Mouse (Mus musculus): Measurements from ENCODE around the gene Cryba1.
A peak's percentile ranks its signal among the peaks of the same experiment; 100 is the strongest.

- TF ChIP-seq CTCF (IDR thresholded peaks at IDR 0.05; ENCODE audit: borderline replicate concordance, extremely low read depth, insufficient read depth, insufficient read length) (peak; percentile 82), POLR2A (IDR thresholded peaks at IDR 0.05; ENCODE audit: borderline replicate concordance, extremely low read depth, insufficient read depth, insufficient read length, poor library complexity, severe bottlenecking) (peak; percentile 95)
These were observed 37.9 kb upstream of the Cryba1 start, which contains the start of gene Myo18a for GRCm38 (mm10) chr11:77762783-77763672.
